Mouse (Mus musculus): ENCODE data around the gene Gm49416.

The Gm49416 gene

DNA sequence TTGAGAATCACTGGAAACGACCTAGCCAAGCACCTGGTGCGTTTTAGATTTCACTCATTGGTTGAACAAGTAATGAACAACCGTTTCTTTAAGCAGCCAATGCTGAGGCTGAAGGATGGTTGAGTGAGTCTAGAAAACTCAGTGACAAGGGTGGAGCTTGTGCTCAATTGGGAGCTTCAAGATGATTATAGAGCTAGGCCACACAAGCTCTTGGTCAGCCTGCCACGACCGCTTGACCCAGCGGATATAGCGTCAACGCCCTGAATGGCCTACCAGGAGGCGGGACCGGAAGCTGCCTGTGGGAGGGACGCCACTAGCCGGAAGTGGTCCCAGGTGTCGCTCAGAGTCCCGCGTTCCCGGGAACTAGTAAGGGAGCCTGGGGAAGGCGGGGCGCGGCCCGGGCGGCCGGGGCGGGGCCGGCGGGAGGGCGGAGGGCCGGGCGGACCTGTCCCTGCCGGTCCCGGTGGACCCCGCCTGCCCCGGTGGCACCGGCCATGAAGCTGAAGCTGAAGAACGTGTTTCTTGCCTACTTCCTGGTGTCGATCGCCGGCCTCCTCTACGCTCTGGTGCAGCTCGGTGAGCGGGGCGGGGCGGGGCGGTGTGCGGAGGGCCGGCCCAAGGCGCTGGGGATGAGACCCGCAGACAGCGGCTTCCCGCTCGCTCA lies 31.5 kb downstream of the Gm49416 start, which contains the start of gene B3gat3:
B3gat3 (plus strand) TSS at position 302 of the 664 bp plus-strand sequence.
- peak; percentile 97 for DNase-seq (ENCODE audit: low spot score)

- DNase-seq (ENCODE audit: low spot score): peak; percentile 61
These were observed 32.1 kb downstream of the Gm49416 start for GRCm38 (mm10) chr19:8920836-8921291.

- DNase-seq (ENCODE audit: low spot score): no peak
These were observed 33.0 kb downstream of the Gm49416 start for GRCm38 (mm10) chr19:8921741-8922140.

GRCm38 (mm10) chr19:8926766-8927165 lies 38.0 kb downstream of the Gm49416 start:
- DNase-seq (ENCODE audit: low spot score): no peak

DNA sequence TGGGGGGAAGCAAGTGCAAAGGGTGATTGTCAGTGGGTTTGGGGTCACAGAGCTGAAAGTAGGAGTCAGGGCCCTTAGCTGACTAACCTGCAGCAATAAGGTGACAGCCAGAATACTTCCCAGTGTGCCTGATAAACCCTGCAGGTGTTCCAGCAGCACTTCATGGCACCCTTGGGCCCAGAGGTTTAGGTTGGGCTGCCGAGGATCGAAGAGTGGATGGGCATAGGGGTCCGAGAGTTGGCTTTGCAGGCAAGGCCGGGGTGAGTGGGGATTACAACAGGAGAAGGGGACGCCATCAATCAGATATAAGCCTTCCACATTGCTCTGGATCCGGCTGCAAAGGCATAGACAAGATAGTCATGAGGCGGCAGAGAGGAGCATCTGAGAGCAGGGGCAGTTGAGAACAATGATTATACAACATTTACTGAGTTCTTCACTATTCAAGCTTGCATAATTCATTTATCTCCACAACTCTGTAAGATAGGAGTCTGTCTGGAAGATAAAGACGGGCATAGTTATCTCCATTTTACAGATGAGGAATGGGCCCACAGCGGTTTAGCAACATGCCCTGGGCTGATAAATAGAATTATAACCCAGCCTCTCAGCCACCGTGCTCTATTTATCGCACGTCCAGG lies 39.3 kb downstream of the Gm49416 start:
- DNase-seq (ENCODE audit: low spot score): no peak

- DNase-seq (ENCODE audit: low spot score): no peak
These were observed 40.0 kb downstream of the Gm49416 start for GRCm38 (mm10) chr19:8928689-8929223.

GRCm38 (mm10) chr19:8929224-8930088 lies 40.7 kb downstream of the Gm49416 start, which contains the start of the genes Rom1 and Eml3:
Gene Rom1, minus strand, starts transcription at chr19:8929356.
Gene Eml3, plus strand, starts transcription at chr19:8929552.
- DNase-seq (ENCODE audit: low spot score): peak; percentile 96

DNA sequence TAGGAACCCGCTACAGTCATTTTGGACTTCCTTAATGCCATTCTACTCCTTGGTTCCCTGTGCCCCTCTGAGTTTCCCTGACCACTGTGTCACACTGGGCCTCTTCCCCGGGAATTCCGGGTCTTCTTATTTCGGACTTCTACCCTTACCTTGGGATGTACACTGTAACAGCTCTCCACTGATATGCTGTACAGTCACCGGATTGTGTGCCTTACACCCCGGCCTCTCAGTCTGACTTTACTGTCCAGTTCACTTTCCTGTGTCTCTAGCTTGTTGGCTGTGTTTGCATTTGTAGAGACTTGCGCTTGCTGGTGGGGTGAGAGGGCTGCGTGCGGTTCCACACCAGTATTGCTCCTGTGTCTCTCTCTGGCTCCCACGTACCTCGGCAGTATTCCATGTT lies 41.4 kb downstream of the Gm49416 start:
- DNase-seq (ENCODE audit: low spot score): peak; percentile 28

DNA sequence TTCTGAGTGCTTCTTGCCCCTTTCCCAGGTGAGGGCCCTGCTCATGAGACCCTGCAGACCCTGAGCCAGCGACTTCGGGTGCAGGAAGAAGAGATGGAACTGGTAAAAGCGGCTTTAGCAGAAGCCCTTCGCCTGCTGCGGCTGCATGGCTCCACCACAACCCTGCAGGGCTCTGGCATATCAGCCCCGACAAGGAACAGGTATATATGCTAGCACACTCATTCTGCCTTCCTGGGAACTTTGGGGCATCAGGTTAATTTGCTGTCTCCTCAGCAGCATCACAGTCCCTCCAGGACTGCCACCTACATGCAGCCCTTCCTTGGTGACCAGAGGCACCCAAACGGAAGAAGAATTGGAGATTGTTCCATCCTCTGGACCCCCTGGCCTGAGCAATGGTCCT lies 42.0 kb downstream of the Gm49416 start:
- DNase-seq (ENCODE audit: low spot score): no peak

DNA sequence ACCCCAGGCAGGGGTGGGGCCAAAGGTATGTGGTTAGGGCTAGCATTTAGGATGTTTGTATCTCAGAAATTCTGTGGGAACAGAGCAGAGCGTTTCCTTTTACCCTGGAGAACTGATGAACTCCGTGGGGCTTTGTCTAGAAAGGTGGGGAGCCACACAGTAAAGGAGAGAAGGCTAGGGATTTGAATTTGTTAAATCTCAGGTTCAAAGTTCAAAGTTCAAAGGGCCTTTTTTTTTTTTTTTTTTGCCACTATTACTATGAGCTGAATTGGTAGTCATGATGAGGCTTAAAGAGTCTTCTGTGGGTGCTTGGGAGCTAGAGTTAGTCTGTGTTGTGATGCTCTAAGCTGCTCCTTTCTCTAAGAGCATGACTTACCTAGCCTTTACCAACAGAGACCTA lies 48.0 kb downstream of the Gm49416 start:
- DNase-seq (ENCODE audit: low spot score): no peak

- no peak for DNase-seq (ENCODE audit: low spot score)
These were observed 51.9 kb downstream of the Gm49416 start for GRCm38 (mm10) chr19:8940526-8941133.

DNA sequence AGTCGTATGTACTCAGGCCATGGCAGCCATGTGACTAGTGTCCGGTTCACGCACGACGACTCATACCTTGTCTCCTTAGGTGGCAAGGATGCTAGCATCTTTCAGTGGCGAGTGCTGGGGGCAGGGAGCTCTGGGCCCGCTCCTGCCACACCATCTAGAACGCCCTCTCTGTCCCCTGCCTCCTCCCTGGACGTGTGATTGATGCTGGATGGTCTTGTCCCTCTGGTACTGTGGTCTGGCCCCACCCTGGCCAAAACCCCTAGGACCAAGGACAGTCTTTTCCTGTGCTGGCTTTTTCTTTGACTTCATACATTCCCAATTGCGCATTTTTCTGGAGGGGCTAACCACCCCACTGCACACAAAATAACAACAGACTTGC lies 52.4 kb downstream of the Gm49416 start:
- no peak for DNase-seq (ENCODE audit: low spot score)

DNA sequence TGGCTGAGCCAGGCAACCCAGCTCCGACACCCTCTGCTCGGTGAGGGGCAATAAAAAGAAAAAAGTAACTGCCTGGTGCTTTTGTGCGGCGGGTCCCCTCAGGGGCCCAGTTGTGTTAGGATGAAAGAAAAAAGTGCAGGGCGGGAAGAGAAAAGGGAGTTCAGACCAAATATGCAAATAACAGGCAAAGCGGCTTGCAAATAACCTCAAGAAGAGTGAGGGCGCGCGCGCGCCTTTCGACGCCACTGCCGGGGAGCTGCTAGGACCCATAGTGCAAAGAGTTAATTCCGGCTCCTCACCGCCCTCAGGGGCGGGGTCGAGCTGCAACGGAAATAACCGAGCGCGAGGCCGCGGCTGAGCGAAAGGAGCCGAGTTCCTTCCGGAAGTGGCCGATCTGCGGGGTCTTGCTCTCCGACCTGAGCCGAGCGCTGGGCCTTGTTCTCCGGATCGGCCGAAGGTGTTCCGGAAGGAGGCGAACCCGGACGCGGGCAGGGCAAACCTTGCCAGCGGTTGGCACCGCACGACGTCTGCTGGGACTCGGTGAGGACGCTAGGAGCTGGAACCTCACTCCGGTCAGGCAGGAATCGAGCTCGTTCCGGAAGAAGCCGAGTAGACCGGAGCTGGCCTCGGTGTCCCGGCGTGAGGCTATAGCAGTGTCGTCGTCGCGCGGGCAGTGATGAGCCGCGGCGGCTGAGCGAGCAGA lies 52.9 kb downstream of the Gm49416 start, which contains the start of gene Mta2:
Mta2 (plus strand) TSS at position 361 of the 703 bp plus-strand sequence.
- DNase-seq (ENCODE audit: low spot score): peak; percentile 97

DNA sequence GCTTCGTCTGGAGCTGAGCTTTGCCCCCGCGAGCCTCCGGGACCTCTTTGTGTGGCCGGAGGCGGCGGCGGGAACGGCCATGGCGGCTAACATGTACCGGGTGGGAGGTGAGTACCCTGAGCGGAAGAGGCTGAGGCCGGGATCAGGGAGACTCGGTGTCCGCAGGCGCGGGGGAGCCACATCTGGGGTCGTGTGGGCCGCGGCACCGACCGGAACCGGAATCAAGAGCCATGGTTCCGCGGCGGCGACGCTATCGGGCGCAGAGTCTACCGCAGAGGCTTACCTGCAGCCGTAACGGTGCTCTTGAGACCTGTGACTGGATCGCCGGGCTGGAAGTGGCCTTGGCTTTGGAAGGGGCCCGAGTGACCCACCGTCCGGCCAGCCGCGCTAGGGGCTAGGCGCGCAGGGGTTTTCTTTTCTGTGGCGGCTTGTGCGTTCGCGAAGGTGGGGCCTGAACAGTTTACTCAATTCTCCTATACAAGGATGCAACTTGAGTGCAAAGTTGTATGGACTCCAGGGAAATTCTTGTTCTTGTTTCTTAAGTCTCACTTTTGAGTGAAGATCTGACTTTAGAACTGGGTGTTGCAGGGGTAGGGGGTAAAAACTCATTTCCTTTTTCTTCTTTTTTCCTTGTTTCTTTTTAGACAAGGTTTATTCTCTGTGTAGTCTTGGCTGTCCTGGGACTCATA lies 53.7 kb downstream of the Gm49416 start:
- DNase-seq (ENCODE audit: low spot score): peak; percentile 47

DNA sequence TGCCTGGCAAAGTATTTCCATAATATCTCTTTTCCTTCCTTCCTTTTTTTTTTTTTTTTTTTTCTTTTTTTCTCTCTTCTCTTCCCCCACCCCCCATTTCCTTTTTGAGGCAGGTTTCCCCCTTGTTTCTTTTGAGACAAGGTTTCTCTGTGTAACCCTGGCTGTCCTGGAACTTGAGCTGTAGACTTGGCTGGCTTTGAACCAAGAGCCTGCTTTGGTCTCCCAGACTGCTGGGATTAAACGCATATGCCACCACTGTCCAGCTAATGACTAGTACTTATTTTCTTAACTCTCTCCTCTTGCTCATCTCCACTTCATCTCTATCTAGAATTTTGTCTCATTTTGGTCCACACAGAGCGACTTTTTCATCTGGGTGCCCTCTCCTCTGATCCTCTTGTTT lies 54.3 kb downstream of the Gm49416 start:
- DNase-seq (ENCODE audit: low spot score): peak; percentile 52

DNA sequence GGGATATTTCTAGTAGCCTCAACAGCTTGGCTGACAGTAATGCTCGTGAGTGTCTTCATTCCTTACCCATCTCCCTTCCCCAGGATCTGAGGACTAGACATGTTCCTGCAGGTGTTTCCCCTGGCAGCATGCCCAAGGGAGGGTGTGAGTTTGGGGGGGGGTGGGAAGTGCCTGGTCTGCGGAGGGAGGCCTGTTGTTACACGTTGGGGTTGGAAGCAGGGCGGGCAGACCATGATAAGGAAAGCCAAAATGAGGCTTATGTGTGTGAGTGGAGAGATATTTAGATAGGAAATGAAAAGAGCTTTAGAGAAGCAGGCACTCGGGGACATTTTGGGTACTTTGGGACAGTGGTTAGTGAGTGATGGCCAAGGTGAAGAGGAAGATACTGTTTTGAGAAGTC lies 55.3 kb downstream of the Gm49416 start:
- no peak for DNase-seq (ENCODE audit: low spot score)

GRCm38 (mm10) chr19:8944750-8945149 lies 56.0 kb downstream of the Gm49416 start:
- DNase-seq (ENCODE audit: low spot score): peak; percentile 86

Data from adipocyte (in vitro differentiated cells).